Mouse (Mus musculus) CD4-positive helper T cell, adult 2 months (primary cell): ENCODE measurements at regions not wholly inside any gene's neighbourhood (a gene's known extent, or its start where the extent isn't known, plus 50 kb on each side); places are given as distances from the start of the nearest gene placed in this dataset.

ENCODE experiments used
- DNase-seq: peaks from one replicate; pipeline ENCODE4 v3.0.0-alpha.2; 2012; ENCODE audit warnings: low read depth, missing footprints, low spot score

DNA sequence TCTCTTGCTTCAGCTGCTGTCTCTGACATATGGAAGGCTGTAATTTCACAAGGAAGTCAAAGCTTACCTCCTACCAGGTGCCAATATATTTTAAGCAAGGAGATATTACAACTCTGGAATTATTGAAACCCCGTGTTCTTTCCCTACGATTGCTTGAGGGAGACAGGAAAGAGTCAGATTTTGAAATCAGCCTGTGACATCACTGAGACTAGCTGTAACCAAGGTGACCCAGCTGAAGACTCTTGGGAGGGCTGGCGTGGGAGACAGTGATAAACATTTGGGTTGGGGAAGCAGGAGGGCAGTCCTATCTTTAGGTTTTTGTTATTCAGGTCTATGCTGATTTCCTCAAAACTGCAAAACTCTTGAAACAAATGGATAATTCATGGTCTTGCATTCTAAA is 518.4 kb upstream of the Id2 start:
- DNase-seq: no peak

DNA sequence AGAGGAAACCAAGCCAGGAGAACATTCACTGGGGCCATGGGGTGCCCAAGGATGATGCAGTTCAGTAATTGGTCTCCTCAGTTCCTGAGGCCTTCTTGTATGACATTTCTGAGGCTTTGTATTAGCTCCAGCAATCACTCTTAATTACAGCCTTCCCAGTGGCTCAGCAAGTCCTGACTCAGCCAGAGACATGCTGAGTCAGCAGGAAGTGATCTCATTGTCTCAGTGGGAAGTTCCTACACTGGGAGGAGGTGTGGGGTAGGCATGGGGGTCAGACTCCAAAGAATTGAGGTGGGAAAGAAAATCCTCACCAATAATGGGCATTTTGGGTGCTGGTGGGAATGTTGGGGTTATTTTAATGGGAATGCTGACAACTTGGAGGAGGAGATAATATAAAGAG is 516.5 kb upstream of the Id2 start:
- no peak for DNase-seq

DNA sequence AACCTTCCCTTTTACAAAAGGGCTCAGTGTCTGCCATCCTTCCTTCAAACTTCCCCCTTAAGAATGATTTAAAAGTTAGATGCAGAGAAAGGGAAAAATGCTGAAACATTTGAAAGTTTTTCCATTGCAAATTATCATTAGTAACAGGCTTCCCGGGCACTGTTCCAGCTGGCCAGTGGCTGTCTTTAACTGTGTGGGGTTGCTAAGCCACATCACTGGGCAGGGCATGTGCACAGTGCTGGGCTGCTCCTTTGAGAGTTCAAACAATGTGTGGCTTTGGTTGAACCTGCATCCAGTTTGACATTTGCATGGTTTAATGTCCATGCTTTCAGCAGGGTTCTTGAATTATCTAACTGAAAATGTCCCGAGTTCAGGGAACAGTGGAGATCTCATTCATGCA is 512.1 kb upstream of the Id2 start:
- DNase-seq: no peak

DNA sequence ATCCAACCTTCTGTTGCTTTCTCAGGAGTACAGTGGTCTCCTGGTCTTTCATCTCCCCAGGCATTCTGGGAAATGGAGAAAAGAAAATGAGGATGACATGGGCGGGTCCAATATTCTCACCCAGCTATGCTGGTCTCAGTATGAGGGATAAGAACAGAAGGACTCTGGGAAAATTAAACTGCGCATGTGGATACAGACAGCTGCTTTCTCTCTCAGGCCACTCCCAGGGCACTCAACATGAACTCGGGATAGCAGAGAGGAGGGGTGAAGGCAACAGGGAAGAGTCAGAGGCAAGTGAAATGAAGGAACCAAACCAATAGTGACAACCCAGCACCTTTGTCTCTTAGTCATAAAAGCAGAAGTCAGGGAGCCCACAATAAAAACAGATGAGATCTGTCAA is 508.5 kb upstream of the Id2 start:
- DNase-seq: no peak

DNA sequence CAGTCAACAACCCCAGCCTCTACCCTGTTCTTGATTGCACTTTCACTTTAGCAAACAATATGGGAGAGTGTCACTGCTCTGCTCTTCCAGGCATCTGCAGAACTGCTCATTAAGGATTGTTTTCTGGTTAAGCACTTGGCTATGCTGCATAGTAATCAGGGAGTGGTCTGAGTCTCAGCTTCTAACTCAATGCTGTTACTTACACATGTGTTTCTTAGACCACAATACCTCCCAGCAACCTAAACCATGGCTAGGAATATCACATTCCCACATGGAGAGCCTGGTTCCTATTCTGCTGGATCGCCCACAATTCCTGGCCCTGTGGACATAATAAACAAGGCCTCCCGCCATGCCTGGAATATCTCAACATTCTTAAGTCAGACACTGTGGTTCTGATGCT is 493.3 kb upstream of the Id2 start:
- DNase-seq: no peak

DNA sequence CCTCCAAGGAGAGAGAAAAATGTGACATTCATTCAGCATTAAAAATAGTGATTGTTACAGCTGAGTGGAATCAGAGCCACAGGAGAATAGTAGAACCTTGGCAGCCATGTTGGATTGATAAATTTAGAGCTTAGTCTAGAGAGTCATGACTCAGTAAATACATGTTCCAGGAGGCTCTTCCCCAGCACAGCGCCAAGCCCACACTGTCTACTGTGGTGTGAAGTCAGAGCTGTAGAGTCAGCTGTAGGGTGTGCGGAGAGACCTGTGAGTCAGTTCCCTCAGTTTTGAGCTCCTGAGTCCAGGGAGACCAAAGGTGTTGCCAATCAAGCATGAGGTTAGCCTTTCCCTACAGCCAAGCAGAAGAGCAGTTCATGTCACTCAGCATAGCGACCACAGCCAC is 488.8 kb upstream of the Id2 start:
- DNase-seq: no peak

DNA sequence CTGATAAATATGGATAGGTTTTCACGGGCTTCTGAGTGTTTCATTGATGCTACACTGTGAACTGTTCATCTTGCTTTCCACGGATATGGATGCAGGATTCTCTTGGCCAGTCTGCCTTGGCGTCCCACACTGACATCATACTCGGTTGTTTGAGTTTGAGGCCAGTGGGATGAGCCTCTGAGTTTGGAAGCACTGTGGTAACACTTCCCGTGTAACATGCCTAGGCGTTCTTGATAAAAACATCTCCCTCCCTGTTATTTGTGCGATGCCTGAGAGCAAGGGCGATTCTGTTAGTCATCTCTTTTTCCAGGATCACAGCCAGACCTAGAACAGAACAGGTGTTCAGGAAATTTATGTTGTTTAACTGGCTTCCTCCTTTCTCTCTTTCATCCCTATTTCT is 482.5 kb upstream of the Id2 start:
- DNase-seq: no peak

DNA sequence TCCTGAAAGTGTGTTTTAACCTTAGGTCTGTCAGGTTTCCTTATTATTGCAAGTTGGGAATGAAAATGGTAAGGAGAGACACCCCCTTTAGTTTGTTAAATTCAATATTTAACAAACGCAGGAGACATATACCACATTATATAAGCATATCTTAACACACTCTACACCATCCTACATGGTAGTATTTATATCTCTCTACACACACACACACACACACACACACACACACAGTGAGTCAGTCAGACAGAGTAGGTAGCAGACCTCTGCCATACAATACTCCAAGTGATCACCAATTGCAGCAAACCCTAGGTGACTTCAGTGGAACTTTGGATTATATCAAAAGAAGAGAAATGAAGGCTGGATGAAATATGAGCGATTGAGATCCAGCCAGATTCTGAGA is 468.2 kb upstream of the Id2 start:
- DNase-seq: no peak

DNA sequence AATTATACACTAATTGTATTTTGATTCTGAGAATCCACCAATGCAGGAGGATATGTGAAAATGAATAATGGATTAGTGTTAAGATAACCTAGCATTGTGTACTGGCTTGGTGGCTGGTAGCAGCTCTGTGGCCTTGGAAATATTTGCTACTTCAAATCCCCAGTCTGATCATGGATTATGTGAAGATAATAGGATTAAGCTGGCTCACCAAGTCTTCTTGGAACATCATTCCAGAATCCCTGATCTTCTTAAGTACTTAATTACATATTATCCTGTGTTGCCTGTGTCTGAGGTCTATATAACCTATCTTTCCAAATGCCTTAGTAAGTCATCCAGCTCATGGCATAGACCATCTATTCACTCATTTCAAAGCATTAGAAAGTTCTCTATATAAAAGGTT is 462.7 kb upstream of the Id2 start:
- no peak for DNase-seq

DNA sequence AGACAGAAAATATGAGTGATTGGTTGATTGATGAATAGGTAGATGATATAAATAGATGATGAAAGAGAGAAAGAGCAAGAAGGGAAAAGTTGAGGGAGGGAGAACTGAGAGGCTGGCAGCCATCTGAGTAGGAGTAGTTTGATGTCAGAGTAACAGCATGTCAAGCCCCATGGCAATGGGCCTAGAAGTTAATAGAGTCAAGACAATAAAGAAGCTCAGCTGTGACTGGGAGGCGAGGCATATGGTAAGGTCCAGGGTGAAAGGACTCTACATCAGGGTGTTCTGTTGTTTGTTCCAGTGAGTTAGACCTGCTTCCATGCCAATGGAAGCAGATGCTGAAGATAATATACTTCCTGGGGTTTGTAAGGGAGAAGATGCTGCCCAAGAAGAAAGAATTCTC is 456.7 kb upstream of the Id2 start:
- no peak for DNase-seq

DNA sequence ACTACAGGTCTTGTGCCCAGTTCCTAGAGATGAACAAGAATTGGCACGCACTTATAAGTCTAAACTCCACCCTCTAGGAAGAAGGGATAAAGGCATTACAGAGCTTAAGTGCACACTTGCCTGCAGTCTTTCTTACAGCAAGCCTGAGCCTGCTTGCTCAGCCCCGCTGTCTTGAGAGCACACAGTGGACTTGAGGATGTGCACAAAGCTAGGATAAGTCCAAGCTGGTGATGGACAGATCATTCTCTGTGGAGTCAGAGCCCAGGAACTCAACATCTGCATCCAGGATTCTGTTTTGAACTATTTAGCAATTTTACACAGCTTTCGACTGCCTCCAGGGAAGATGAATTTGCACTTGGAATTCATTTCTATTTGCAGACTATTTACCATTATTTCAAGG is 452.8 kb upstream of the Id2 start:
- DNase-seq: no peak

DNA sequence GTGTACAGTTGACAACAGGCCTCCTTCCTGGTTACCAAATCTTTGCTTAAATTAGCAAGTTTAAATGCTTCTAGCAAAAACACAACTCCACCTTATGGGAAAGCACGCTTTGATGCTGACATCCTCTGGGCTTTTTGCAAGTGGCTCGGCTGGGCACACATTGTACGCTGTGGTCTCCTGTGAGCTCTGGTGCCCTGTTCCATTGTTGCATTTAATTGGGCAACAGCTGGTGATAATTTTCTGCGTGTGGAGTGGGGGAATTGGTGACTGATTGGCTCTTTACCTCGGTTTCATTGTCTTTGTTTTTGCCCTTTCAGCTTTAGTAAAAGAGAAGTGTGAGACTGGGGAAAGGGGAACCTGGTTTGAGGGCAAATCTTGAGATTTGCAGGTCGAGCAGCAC is 447.3 kb upstream of the Id2 start:
- no peak for DNase-seq

DNA sequence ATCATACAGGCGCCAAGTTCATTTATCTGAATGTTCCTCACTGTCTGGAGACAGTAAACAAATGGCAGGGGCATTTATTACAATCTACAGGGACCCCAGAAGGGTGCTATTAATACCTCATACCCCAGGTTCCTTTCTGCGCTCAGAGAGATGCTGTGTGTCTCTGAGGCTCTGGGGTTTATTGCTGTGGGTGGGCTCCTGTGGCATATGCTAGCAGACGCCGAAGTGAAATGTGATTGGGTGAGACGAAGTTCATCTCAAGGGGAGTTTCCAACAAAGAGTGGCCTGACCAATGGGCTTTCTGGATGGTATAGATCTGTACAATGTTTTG is 437.6 kb upstream of the Id2 start:
- no peak for DNase-seq

DNA sequence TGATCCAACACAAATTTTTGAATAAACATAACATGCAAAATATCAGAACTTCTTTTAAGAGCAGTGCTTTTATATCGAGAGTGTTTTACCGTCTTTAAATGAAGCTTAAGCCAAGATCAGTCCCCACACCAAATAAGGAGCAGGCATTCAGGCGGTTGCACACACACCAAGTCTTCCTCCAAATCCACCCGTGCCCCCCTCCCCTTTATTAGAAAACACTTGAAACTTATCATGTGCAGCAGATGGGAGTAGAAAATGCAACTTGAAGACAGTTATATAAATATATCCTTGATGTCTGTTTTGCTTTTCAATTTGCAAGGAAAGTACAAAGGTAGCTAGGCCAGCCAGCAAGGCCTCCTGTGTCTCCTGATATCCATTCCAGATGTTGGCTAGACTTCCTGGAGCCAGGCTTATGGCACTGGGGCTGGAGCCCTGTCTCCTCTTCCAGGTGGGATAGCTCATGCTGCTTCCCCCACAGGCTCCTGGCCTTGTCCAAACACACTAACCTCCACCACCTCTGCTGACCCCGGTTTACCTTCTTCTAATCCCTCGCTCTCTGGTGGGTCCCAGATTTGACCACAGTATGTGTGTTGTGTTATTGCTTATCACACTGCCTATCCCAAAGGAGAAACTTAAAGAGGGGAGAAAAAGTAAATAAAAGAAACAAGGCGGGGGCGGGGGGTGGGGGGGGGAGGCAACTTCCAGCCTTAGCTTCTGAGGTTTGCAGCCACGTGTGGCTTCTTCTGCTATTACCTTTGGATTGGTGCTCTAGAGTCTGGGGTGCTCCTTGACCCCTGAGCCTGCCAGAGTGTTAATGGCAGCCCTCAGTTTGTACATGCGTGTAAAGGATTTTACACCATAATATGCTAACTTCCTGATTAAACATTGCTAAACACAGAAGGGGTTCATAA is 437.0 kb upstream of the Id2 start:
- DNase-seq: no peak

DNA sequence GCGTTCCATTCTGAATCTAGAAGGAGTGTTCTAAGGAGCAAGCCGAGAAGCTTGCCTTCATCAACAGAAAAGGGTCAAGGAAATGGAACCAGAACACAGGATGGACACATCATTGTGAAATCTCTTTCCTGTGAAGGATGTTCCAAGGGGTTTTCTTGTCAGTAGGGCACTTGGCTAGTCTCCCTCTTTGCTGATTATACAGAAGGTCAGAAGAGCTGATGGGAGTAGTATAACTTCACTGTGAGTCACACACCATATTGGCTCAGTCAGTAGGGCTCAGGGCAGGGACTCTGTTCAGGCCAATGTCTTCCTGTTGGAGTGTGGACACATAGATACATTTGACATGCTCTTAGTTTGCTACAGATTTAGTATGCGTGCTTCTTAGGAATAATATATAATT is 433.5 kb upstream of the Id2 start:
- DNase-seq: no peak

DNA sequence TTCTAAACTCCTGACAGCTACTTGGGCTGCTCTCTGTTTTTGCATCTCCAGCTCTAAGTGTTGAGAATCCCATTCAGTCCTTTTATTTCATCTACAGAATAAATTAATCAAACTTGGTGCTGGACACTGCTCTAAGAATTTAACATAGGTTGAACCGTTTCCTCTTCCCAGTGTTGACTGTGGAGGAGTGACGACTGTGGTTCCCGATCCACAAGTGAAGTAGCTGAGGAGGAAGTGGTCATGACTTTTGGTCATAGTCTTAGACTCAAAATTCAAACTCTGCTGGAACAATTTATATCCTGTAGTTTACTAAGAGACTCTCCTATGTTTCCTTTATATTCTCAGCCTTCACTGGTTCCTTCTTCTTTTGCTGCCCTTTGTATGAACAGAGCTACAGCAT is 432.6 kb upstream of the Id2 start:
- DNase-seq: no peak

DNA sequence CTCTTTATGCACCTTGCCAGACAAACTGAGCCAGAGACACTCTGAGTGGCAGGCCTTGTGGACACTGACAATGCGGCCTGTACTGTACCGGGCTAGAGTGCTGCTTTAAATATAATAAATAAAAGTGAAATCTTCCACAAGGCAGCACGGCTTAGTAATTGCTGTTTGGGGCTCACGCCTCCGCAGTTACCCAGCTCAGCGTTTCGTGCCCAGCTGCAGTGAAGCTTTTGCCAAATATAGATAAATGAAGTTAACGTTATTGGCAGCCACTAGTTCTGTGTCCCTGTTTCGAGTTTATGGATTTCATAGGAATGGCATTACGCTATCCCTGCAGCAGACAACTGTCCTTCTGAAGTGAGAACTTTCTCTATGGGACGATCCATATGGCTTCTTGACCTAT is 429.7 kb upstream of the Id2 start:
- no peak for DNase-seq

DNA sequence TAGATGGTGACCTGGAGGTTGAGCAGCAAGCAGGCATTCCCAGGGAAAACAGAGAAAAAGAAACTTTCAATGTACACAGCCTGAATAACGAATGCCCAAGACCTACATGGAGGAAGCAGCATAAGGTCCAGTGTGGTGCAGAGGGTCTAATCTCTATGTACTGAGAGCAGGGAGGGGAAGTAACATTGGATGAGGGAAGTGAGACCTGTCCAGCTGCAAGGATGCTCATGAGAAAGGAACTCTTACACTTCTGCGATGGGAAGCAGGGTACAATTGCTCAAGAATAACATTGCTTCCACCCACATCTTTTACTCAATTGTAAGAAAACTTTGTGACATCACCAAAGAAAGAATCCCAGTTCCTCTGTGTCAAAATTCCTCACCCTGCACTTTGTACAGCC is 419.8 kb upstream of the Id2 start:
- no peak for DNase-seq

DNA sequence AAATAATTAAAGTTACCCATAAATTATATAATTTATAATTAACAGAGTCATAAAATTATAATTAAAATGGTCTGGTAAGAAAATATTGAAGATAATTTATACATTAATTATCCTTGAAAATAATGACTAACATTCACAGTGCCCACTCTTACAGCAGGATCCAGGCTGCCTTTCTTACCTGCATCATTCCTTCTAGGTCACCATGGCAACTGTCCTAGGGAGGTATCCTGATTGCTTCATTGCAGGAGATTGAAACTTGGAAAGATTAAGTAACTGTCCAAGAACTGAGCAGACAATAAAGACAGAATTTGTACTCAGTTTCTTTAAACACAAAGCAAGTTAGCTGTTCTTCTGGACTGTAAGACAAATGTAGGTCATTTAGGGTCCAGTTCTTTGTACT is 416.7 kb upstream of the Id2 start:
- no peak for DNase-seq

DNA sequence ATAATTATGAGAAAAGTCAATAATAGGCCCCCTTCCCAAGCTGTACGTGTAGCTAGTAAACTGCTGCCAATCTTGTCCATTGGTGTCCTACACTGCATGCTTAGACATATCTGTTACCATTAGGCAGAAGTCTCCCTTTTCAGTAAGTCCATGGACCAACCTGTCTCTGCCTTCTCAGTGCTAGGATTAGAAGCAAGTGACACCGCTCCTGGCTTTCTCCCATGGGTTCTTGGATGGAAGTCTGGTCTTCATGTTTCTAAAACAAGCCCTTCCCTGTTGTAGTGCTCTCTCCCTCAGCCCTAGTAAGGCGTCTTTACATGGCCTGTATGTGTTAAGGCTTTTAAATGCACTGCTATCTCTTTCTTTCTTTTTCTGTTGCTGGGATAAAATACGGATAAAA is 412.7 kb upstream of the Id2 start:
- no peak for DNase-seq

DNA sequence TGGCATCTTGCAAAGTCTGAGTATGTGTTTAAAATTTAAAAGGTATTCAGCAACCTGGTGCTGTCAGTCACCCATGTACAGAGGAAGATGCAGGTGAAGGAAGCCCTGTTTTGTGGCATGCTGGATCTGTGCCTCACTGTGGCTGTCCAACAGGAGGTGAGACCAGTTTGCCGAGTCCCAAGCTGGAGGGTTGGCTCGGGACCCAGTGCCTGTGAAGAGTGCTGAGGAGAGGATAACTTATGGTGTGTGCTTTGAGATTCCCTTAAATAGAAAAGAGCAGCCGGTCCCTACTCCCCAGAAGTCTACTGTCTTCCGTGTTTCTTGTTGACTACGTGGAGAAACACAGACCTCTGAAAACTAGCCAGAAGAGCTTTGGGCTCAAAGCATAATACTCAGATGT is 396.3 kb upstream of the Id2 start:
- DNase-seq: no peak

DNA sequence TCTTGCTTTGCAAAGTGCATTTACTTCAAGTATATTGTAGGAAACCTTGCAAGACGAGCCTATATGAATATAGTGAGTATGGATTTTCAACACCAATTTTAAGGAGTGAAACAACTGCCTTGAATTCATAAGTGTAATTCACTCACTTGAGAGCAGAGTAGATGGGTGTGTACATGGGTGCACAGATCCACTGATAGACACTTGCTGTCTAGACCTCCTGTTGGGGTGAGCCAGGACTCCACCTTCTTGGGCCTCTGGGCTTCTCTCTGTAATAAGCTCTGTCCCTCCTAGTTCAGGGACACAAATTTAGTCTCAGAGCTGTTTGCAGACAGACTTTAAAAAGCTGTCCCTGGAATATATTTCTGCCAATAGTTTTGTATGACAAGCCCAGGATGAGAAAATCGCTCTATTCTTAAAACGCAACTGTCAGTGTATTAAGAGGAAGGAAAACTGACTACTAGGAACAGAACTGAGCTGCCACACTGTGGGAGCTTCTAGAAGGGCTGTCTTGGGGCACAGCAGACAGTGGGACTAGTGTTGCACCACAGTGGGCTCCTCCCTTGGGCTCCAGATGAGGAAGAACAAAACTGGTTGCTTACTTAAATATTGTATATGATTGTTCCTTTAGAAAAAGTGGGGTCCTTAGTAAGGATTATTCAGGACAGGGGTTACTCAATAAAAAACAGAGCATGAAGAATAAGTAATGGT is 395.7 kb upstream of the Id2 start:
- DNase-seq: no peak

DNA sequence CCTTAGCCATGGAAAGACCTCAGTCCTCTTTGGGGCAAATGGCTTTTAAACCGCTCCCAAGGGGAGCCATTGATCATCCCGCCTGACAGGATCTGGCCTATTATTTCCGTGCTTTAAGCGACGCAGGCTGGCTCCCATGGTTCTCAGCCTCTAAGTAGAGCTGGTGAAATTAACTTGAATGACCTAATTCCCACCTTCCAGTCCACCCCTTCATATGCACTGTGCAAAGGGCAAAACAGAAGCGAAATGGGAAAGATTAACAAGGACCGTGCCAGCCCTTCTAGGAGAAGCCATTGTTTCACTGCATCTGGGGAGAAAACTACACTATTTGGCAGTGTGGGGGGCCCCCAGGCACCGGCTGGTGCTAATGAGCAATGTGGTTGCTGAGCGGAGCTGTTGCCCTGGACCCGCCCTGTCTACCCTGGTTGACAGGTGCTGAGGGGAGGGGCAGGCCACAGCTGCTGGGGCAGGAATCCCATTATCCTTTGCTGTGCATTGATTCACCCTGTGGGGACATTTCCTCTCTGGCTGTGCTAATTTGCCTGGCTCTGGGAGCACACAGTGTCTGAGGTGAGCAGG is 378.3 kb upstream of the Id2 start:
- DNase-seq: no peak
